Mouse (Mus musculus): ENCODE results near the gene Gm16253. TPM values are rescaled to one million over a fixed set of nuclear protein-coding genes. Genes with fewer than 3 reads are reported as not detected.

The Gm16253 gene
- total and polyA plus RNA-seq, 3 experiments, result 1.8 to 2.8 TPM; not detected in 1

DNA sequence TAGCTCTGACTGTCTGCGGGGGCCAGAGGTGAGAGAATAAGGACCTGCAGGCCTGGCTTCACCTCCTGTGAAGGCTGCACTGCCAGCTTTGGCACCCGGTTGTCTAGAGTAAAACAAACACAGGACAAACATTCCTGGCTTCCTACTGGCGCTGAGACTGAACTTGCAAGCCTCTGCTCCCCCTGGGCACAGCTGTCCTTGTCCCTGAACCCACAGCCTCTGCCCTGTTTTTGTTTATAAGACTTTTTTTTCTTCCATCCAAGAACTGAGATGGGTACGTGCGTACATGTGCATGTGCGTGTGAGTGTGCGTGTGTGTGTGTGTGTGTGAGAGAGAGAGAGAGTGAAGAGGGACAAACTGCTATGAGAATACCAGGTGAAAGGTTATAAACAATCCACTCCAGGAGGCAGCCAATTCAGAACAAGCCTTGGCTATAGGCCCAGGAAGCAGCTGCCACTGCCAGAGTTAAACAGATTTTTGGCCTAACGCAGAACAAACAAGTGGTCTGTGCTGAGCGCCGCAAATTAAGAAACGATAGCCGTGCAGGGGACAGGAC lies 21.7 kb upstream of the Gm16253 start:
- peaks cover 21% of the 10 kb centered on the region for H3K4me1 ChIP-seq (ENCODE audit: control insufficient read depth, insufficient read depth, low read length)
- intact Hi-C loops (cut with DNase I), result loop anchor here (10.0 kb wide), 1 partner anchor 560 kb away; the partner anchor contains the start of gene Plekho1
- 5% methylated on average over 12 of the region's 12 CpGs for WGBS
- H3K4me3 ChIP-seq, result peak overlapping the region; percentile 66
- peak overlapping the region; percentile 64 for H3K9ac ChIP-seq (ENCODE audit: low read depth, low read length)
- no peaks in the 10 kb centered on the region for H3K27me3 ChIP-seq (ENCODE audit: control insufficient read depth, insufficient read depth, low read length)
- H3K36me3 ChIP-seq (ENCODE audit: control insufficient read depth, insufficient read depth, low read length), result peaks cover 3% of the 10 kb centered on the region
- H3K27ac ChIP-seq, result peak overlapping the region; percentile 99
- peaks cover 4% of the 10 kb centered on the region; the same call in 1 of the 2 replicates for H3K79me2 ChIP-seq (replicated peaks; ENCODE audit: control insufficient read depth, insufficient read depth, low read length)
- peak; percentile 86 to 91 for DNase-seq
- peak; percentile 82 for TF ChIP-seq POLR2A (IDR thresholded peaks at IDR 0.05; ENCODE audit: insufficient read depth, low read depth, low read length)
- peak; percentile 99 for TF ChIP-seq EP300 (IDR thresholded peaks at IDR 0.05; ENCODE audit: insufficient read depth, low read depth, low read length)
- TF ChIP-seq CTCF (IDR thresholded peaks at IDR 0.05), result no peak

DNA sequence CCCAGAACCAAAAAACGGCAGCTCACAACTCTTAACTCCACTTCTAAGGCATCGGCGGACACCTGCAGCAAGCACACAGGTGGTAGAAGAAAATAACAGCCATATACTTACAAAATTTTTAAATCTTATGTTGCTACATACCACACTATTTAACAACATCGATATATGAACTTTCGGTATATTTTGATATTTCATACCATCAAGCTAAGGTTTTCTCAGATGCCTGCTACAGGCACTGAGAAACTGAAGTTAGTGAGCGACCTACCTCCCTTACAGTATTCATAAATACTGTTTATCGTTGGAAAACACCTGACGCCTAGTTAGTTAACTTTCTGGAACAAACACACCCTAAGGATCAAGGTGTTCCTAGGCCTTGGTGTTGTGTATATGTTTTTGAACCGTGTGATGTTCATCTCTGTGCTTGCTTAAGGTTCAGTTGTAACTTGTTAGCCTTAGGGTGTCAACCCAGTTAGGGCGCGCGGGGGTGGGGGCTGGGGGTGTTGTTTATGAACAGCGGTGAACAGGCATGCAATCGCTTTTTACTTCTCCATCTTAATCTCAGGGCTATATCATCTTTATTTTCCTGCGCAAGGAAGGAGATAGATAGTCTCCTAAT lies 20.7 kb upstream of the Gm16253 start:
- H3K79me2 ChIP-seq (replicated peaks; ENCODE audit: control insufficient read depth, insufficient read depth, low read length), result peaks cover 6% of the 10 kb centered on the region; the same call in 1 of the 2 replicates
- DNase-seq, result no peak
- H3K9ac ChIP-seq (ENCODE audit: low read depth, low read length), result peak overlapping the region; percentile 78
- peaks cover 20% of the 10 kb centered on the region for H3K4me1 ChIP-seq (ENCODE audit: control insufficient read depth, insufficient read depth, low read length)
- WGBS, result 36% methylated on average over 15 of the region's 15 CpGs
- no peaks in the 10 kb centered on the region for H3K27me3 ChIP-seq (ENCODE audit: control insufficient read depth, insufficient read depth, low read length)
- TF ChIP-seq EP300 (IDR thresholded peaks at IDR 0.05; ENCODE audit: insufficient read depth, low read depth, low read length) (no peak), CTCF (IDR thresholded peaks at IDR 0.05) (no peak), POLR2A (IDR thresholded peaks at IDR 0.05; ENCODE audit: insufficient read depth, low read depth, low read length) (no peak)
- H3K4me3 ChIP-seq, result peak overlapping the region; percentile 66
- peak overlapping the region; percentile 99 for H3K27ac ChIP-seq
- H3K36me3 ChIP-seq (ENCODE audit: control insufficient read depth, insufficient read depth, low read length), result peaks cover 12% of the 10 kb centered on the region
- intact Hi-C loops (cut with DNase I), result loop anchor here (10.0 kb wide), 1 partner anchor 561 kb away; the partner anchor contains the start of gene Plekho1

DNA sequence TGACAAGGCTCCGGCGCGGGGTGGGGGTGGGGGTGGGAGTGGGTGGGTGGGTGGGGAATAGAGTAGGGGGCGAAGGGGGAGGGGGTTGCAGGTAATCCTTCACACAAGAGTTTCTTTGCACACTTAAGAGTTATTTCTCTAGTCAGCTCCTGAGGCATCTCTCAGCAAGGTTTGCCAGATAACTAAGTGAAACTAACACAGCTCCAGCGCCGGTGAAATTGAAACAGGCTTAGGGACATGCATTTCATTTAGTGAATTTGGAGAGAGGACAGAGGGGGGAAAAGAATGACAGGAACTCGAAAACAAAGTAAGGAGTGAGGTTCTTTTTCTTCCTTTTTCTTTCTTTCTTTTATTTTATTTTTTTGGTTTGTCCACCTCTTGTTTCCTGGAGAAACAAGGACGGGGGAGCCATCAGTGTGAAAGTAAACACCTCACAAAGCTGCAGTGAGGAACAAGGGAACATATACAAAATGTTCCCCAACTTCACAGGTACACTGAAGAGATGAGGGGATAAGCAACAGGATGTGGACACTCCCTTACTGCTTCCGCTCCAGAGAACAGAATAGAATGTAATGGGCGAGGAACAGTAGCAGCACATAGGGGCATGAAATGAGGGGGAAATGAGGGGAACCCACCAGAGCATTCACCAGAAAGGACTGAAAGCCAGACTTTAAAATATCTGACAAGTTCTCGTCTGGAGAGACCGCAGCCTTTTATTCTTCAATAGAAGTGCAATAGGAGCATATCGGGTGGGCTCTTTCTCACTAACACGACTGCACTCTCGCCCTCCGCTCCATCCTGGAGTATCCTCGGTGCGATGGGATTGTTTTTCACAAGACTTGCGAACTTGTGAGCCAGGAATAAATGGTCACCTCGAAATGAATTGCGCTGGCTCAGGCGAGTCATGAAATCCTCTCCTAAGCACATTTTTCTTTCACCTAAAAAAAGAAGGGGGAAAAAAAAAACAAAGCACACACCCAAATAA lies 19.8 kb upstream of the Gm16253 start:
- H3K4me3 ChIP-seq, result peak overlapping the region; percentile 66
- H3K27me3 ChIP-seq (ENCODE audit: control insufficient read depth, insufficient read depth, low read length), result no peaks in the 10 kb centered on the region
- intact Hi-C loops (cut with DNase I), result loop anchor here (1.0 to 10.0 kb wide), 2 partner anchors 19 to 562 kb away; partner anchors contain the start of genes Gm16253 and Plekho1
- peaks cover 13% of the 10 kb centered on the region for H3K36me3 ChIP-seq (ENCODE audit: control insufficient read depth, insufficient read depth, low read length)
- TF ChIP-seq POLR2A (IDR thresholded peaks at IDR 0.05; ENCODE audit: insufficient read depth, low read depth, low read length), result peak; percentile 47; the same call in 1 of the 2 replicates
- no peak for TF ChIP-seq EP300 (IDR thresholded peaks at IDR 0.05; ENCODE audit: insufficient read depth, low read depth, low read length)
- peak overlapping the region; percentile 99 for H3K27ac ChIP-seq
- H3K4me1 ChIP-seq (ENCODE audit: control insufficient read depth, insufficient read depth, low read length), result peaks cover 16% of the 10 kb centered on the region
- under 1% methylated on average over 22 of the region's 22 CpGs for WGBS
- peak overlapping the region; percentile 67 for H3K9ac ChIP-seq (ENCODE audit: low read depth, low read length)
- DNase-seq, result no peak
- peaks cover 6% of the 10 kb centered on the region; the same call in 1 of the 2 replicates for H3K79me2 ChIP-seq (replicated peaks; ENCODE audit: control insufficient read depth, insufficient read depth, low read length)

DNA sequence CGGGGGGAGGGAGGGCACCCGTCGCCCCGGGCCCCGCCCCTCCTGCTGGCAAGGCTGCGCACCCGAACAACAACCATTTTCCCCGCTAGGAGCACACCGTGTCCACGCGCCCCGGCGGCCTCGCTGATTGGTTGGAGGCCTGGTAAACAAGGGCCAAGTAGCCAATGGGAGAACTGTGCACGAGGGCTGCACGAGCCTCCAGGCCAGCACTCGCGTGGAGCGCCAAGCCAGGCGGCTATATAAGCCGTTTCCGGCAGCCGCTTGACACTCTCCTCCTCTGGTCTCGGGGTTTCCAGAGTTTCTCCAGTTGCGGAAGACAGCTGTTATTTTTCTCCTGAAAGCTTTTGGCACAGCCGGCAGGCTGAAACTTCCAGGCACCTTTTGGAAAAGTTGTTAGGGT lies 19.1 kb upstream of the Gm16253 start, which contains the start of gene Txnip:
Txnip (plus strand) TSS at position 264 of the 400 bp plus-strand sequence.
- WGBS, result under 1% methylated on average over 26 of the region's 26 CpGs

DNA sequence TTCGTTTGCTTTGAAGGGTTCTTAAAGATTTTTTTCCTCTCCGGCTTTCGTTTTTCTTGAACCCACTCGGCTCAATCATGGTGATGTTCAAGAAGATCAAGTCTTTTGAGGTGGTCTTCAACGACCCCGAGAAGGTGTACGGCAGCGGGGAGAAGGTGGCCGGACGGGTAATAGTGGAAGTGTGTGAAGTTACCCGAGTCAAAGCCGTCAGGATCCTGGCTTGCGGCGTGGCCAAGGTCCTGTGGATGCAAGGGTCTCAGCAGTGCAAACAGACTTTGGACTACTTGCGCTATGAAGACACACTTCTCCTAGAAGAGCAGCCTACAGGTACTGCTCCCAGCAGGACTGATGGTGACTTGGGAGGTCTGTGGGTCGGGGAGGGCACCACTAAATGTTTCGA lies 18.6 kb upstream of the Gm16253 start:
- TF ChIP-seq POLR2A (IDR thresholded peaks at IDR 0.05; ENCODE audit: insufficient read depth, low read depth, low read length) (peak; percentile 32), CTCF (IDR thresholded peaks at IDR 0.05) (no peak), EP300 (IDR thresholded peaks at IDR 0.05; ENCODE audit: insufficient read depth, low read depth, low read length) (peak; percentile 60; the same call in 1 of the 2 replicates)
- peak overlapping the region; percentile 96 for H3K27ac ChIP-seq
- under 1% methylated on average over 17 of the region's 17 CpGs for WGBS
- peaks cover 19% of the 10 kb centered on the region for H3K4me1 ChIP-seq (ENCODE audit: control insufficient read depth, insufficient read depth, low read length)
- DNase-seq, result peak; percentile 61 to 75
- peak overlapping the region; percentile 100 for H3K9ac ChIP-seq (ENCODE audit: low read depth, low read length)
- peak overlapping the region; percentile 77 for H3K4me3 ChIP-seq
- H3K79me2 ChIP-seq (replicated peaks; ENCODE audit: control insufficient read depth, insufficient read depth, low read length), result peaks cover 6% of the 10 kb centered on the region; the same call in 1 of the 2 replicates
- intact Hi-C loops (cut with DNase I), result loop anchor here (10.0 kb wide), 1 partner anchor 563 kb away; the partner anchor contains the start of gene Plekho1
- H3K36me3 ChIP-seq (ENCODE audit: control insufficient read depth, insufficient read depth, low read length), result peaks cover 14% of the 10 kb centered on the region
- H3K27me3 ChIP-seq (ENCODE audit: control insufficient read depth, insufficient read depth, low read length), result no peaks in the 10 kb centered on the region

More for the DNA sequence above, 19.1 kb upstream of the Gm16253 start, which contains the start of gene Txnip:
- no peaks in the 10 kb centered on the region for H3K27me3 ChIP-seq (ENCODE audit: control insufficient read depth, insufficient read depth, low read length)
- DNase-seq, result peak; percentile 100
- peaks cover 6% of the 10 kb centered on the region; the same call in 1 of the 2 replicates for H3K79me2 ChIP-seq (replicated peaks; ENCODE audit: control insufficient read depth, insufficient read depth, low read length)
- peak within 1 kb of the TSS; percentile 99 for H3K27ac ChIP-seq
- peaks cover 14% of the 10 kb centered on the region for H3K36me3 ChIP-seq (ENCODE audit: control insufficient read depth, insufficient read depth, low read length)
- intact Hi-C loops (cut with DNase I), result loop anchor here (1.0 to 10.0 kb wide), 2 partner anchors 19 to 563 kb away; partner anchors contain the start of genes Gm16253 and Plekho1
- TF ChIP-seq POLR2A (IDR thresholded peaks at IDR 0.05; ENCODE audit: insufficient read depth, low read depth, low read length) (peak; percentile 100), EP300 (IDR thresholded peaks at IDR 0.05; ENCODE audit: insufficient read depth, low read depth, low read length) (peak; percentile 100), CTCF (IDR thresholded peaks at IDR 0.05) (peak; percentile 64)
- peak within 1 kb of the TSS; percentile 77 for H3K4me3 ChIP-seq
- H3K9ac ChIP-seq (ENCODE audit: low read depth, low read length), result peak within 1 kb of the TSS; percentile 100
- H3K4me1 ChIP-seq (ENCODE audit: control insufficient read depth, insufficient read depth, low read length), result peaks cover 17% of the 10 kb centered on the region
